Mouse (Mus musculus) kidney, embryonic 14.5 days (tissue): ENCODE measurements around the gene Efna5. TPM values are rescaled to one million over a fixed set of nuclear protein-coding genes. Genes with fewer than 3 reads are reported as not detected.

ENCODE experiments used
- ATAC-seq: fragments of 200-750 bp; cut with Nextera tagmentation; 2 replicates; pipeline ENCODE4 v1.8.0; 2017; ENCODE audit warnings: moderate number of reproducible peaks, mild to moderate bottlenecking, moderate TSS enrichment, moderate library complexity; ENCODE audit not compliant: low FRiP score, low TSS enrichment
- H3K27ac ChIP-seq: fragments of 300-500 bp; sonication (generic); 2 replicates; pipeline ENCODE4 v1.5.1; 2014; ENCODE audit warnings: low read depth, mild to moderate bottlenecking, low read length, moderate library complexity, mixed read lengths
- H3K27me3 ChIP-seq: fragments of 300-500 bp; sonication (generic); 2 replicates; pipeline ENCODE4 v1.6.1; 2014; ENCODE audit warnings: mild to moderate bottlenecking, low read length; ENCODE audit not compliant: control insufficient read depth, insufficient read depth
- H3K36me3 ChIP-seq: fragments of 300-500 bp; sonication (generic); 2 replicates; pipeline ENCODE4 v1.6.1; 2014; ENCODE audit warnings: low read length, mixed read lengths; ENCODE audit not compliant: control insufficient read depth, insufficient read depth
- H3K4me1 ChIP-seq: fragments of 300-500 bp; sonication (generic); 2 replicates; pipeline ENCODE4 v1.6.1; 2014; ENCODE audit warnings: low read length, mixed read lengths; ENCODE audit not compliant: control insufficient read depth, insufficient read depth
- H3K4me2 ChIP-seq: fragments of 300-500 bp; sonication (generic); replicated peaks from 2 replicates; pipeline ENCODE4 v1.6.1; 2014; ENCODE audit warnings: low read depth, mild to moderate bottlenecking, low read length
- H3K4me3 ChIP-seq: fragments of 300-500 bp; sonication (generic); 2 replicates; pipeline ENCODE4 v1.5.1; 2014; ENCODE audit warnings: mild to moderate bottlenecking, low read length
- H3K9ac ChIP-seq: fragments of 300-500 bp; sonication (generic); 2 replicates; pipeline ENCODE4 v1.6.1; 2014; ENCODE audit warnings: low read depth, mild to moderate bottlenecking, low read length, moderate library complexity
- H3K9me3 ChIP-seq: fragments of 300-500 bp; sonication (generic); 2 replicates; pipeline ENCODE4 v1.6.1; 2016; ENCODE audit warnings: low read length; ENCODE audit not compliant: control insufficient read depth
- WGBS: fragments of 180-500 bp; shearing (Covaris S2); extraction: QIAGEN DNeasy Blood & Tissue Kit; methylation state at CpG from one replicate; pipeline ENCODE4 v1.1.7; 2014; 5-methylcytosine and 5-hydroxymethylcytosine counted together
- polyA plus RNA-seq: library from polyadenylated mRNA; unstranded; fragments of >200 nt; fragmentation: Nextera tagmentation; extraction: Ambion mirVana; gene quantifications from 2 replicates; pipeline ENCODE4 v1.2.1, GENCODE M21; 2014

The Efna5 gene
- polyA plus RNA-seq, 1 experiment from 2014 or later = 36.4 TPM

- Histone ChIP-seq H3K27ac (no peak overlapping the region), H3K9ac (no peak overlapping the region), H3K4me3 (no peak overlapping the region), H3K9me3 (no peaks in the 10 kb centered on the region), H3K4me2 (no peak overlapping the region; the same call in 1 of the 2 replicates), H3K4me1 (peaks cover 5% of the 10 kb centered on the region; the same call in 1 of the 2 replicates), H3K36me3 (no peaks in the 10 kb centered on the region), H3K27me3 (no peaks in the 10 kb centered on the region)
- no peak for ATAC-seq
- WGBS = 42% methylated on average over 20 of the region's 20 CpGs
These were observed 160.2 kb downstream of the Efna5 start for GRCm38 (mm10) chr17:62720740-62721450.

- Histone ChIP-seq H3K4me2 (no peak overlapping the region), H3K36me3 (no peaks in the 10 kb centered on the region), H3K4me1 (peaks cover 5% of the 10 kb centered on the region; the same call in 1 of the 2 replicates), H3K9ac (no peak overlapping the region), H3K27me3 (no peaks in the 10 kb centered on the region), H3K4me3 (no peak overlapping the region), H3K27ac (no peak overlapping the region), H3K9me3 (no peaks in the 10 kb centered on the region)
- no peak for ATAC-seq
- WGBS = 49% methylated on average over 12 of the region's 12 CpGs
These were observed 163.5 kb downstream of the Efna5 start for GRCm38 (mm10) chr17:62717426-62718131.

- H3K9ac ChIP-seq = no peak overlapping the region
- H3K9me3 ChIP-seq = no peaks in the 10 kb centered on the region
- ATAC-seq = no peak
- no peak overlapping the region for H3K4me2 ChIP-seq
- no peak overlapping the region for H3K4me3 ChIP-seq
- 93% methylated on average over 3 of the region's 3 CpGs for WGBS
- H3K4me1 ChIP-seq = 0 out of 2 replicates have a peak, but pooled peaks cover 5% of the 10 kb centered on the region
- no peak overlapping the region for H3K27ac ChIP-seq
- H3K27me3 ChIP-seq = no peaks in the 10 kb centered on the region
- no peaks in the 10 kb centered on the region for H3K36me3 ChIP-seq
These were observed 167.7 kb downstream of the Efna5 start for GRCm38 (mm10) chr17:62713455-62713854.

- Histone ChIP-seq H3K4me2 (no peak overlapping the region), H3K27me3 (no peaks in the 10 kb centered on the region), H3K4me3 (no peak overlapping the region), H3K4me1 (no peaks in the 10 kb centered on the region; the same call in 1 of the 2 replicates), H3K9ac (no peak overlapping the region), H3K27ac (no peak overlapping the region), H3K36me3 (no peaks in the 10 kb centered on the region), H3K9me3 (no peaks in the 10 kb centered on the region)
- 71% methylated on average over 6 of the region's 6 CpGs for WGBS
- no peak for ATAC-seq
These were observed 174.7 kb downstream of the Efna5 start for GRCm38 (mm10) chr17:62706418-62706817.

GRCm38 (mm10) chr17:62702020-62702814 lies 178.9 kb downstream of the Efna5 start:
- Histone ChIP-seq H3K36me3 (no peaks in the 10 kb centered on the region), H3K27ac (no peak overlapping the region), H3K9ac (no peak overlapping the region), H3K4me3 (no peak overlapping the region), H3K9me3 (no peaks in the 10 kb centered on the region), H3K27me3 (no peaks in the 10 kb centered on the region), H3K4me2 (no peak overlapping the region), H3K4me1 (peaks cover 7% of the 10 kb centered on the region; the same call in 1 of the 2 replicates)
- WGBS = 64% methylated on average over 9 of the region's 9 CpGs
- no peak for ATAC-seq

- Histone ChIP-seq H3K4me2 (no peak overlapping the region), H3K9me3 (no peaks in the 10 kb centered on the region), H3K9ac (no peak overlapping the region), H3K27me3 (no peaks in the 10 kb centered on the region), H3K4me3 (no peak overlapping the region), H3K4me1 (peaks cover 7% of the 10 kb centered on the region; the same call in 1 of the 2 replicates), H3K36me3 (no peaks in the 10 kb centered on the region), H3K27ac (no peak overlapping the region)
- WGBS = 52% methylated on average over 9 of the region's 9 CpGs
- ATAC-seq = peak; percentile 44; the same call in 1 of the 2 replicates
These were observed 180.1 kb downstream of the Efna5 start for GRCm38 (mm10) chr17:62700791-62701602.

- H3K27ac ChIP-seq = peak overlapping the region; percentile 30; the same call in 1 of the 2 replicates
These were observed 186.1 kb downstream of the Efna5 start for GRCm38 (mm10) chr17:62694958-62695437.

GRCm38 (mm10) chr17:62692242-62692641 lies 188.9 kb downstream of the Efna5 start:
- Histone ChIP-seq H3K9ac (no peak overlapping the region), H3K4me2 (no peak overlapping the region), H3K36me3 (no peaks in the 10 kb centered on the region), H3K9me3 (no peaks in the 10 kb centered on the region), H3K4me3 (no peak overlapping the region), H3K27me3 (no peaks in the 10 kb centered on the region), H3K4me1 (peaks cover 4% of the 10 kb centered on the region; the same call in 1 of the 2 replicates), H3K27ac (no peak overlapping the region)
- no peak for ATAC-seq
- WGBS = 69% methylated on average over 4 of the region's 4 CpGs

More at GRCm38 (mm10) chr17:62694958-62695437, 186.1 kb downstream of the Efna5 start:
- Histone ChIP-seq H3K4me3 (no peak overlapping the region), H3K27me3 (no peaks in the 10 kb centered on the region), H3K9ac (no peak overlapping the region), H3K36me3 (no peaks in the 10 kb centered on the region), H3K9me3 (no peaks in the 10 kb centered on the region), H3K4me2 (no peak overlapping the region), H3K4me1 (0 out of 2 replicates have a peak, but pooled peaks cover 4% of the 10 kb centered on the region)
- WGBS = 41% methylated on average over 9 of the region's 9 CpGs
- peak; percentile 85 for ATAC-seq
